Mouse (Mus musculus) liver, adult 2 months (tissue): ENCODE measurements around the gene Sbds. TPM values are rescaled to one million over a fixed set of nuclear protein-coding genes. Genes with fewer than 3 reads are reported as not detected.

Experiments
- DNase-seq: peaks from one replicate; pipeline ENCODE4 v3.0.0-alpha.2; 2011; ENCODE audit warnings: low read depth, low spot score; ENCODE audit errors: extremely low read depth
- H3K27ac ChIP-seq: fragments of 200-500 bp; replicated peaks from 2 replicates; pipeline ENCODE4 v1.5.1; 2012; ENCODE audit warnings: low read depth, mild to moderate bottlenecking, control low read depth, inconsistent platforms, low read length; ENCODE audit not compliant: insufficient read depth
- H3K27me3 ChIP-seq: fragments of 200-500 bp; 2 replicates; pipeline ENCODE4 v1.6.1; 2012; ENCODE audit warnings: mild to moderate bottlenecking, moderate library complexity, low read length, inconsistent platforms; ENCODE audit not compliant: control insufficient read depth, insufficient read depth
- H3K36me3 ChIP-seq: fragments of 200-500 bp; 2 replicates; pipeline ENCODE4 v1.6.1; 2012; ENCODE audit warnings: low read length, inconsistent platforms; ENCODE audit not compliant: control insufficient read depth, insufficient read depth
- H3K4me1 ChIP-seq: fragments of 200-500 bp; 2 replicates; pipeline ENCODE4 v1.6.1; 2011; ENCODE audit warnings: low read length; ENCODE audit not compliant: control insufficient read depth, insufficient read depth
- H3K4me3 ChIP-seq: fragments of 200-500 bp; 2 replicates; pipeline ENCODE4 v1.5.1; 2011; ENCODE audit warnings: low read depth, mild to moderate bottlenecking, control low read depth, low read length, moderate library complexity; ENCODE audit not compliant: insufficient read depth
- H3K79me2 ChIP-seq: fragments of 200-500 bp; 2 replicates; pipeline ENCODE4 v1.6.1; 2012; ENCODE audit warnings: inconsistent platforms, mild to moderate bottlenecking, low read length, moderate library complexity; ENCODE audit not compliant: control insufficient read depth, insufficient read depth
- H3K9ac ChIP-seq: fragments of 200-500 bp; 2 replicates; pipeline ENCODE4 v1.6.1; 2012; ENCODE audit warnings: low read depth, mild to moderate bottlenecking, control low read depth, inconsistent platforms, low read length
- CTCF ChIP-seq: fragments of 200-500 bp; IDR thresholded peaks from 2 replicates; pipeline ENCODE4 v1.5.1; 2011; ENCODE audit warnings: low read depth, low read length, control low read depth
- POLR2A ChIP-seq: fragments of 200-500 bp; IDR thresholded peaks from 2 replicates; pipeline ENCODE4 v1.6.1; 2011; ENCODE audit warnings: low read length, control low read depth; ENCODE audit not compliant: insufficient read depth; ENCODE audit errors: extremely low read depth
- WGBS: fragments of 180-500 bp; shearing (Covaris S2); methylation state at CpG from one replicate; pipeline ENCODE4 v1.1.7; 2018; 5-methylcytosine and 5-hydroxymethylcytosine counted together
- polyA plus RNA-seq: library from polyadenylated mRNA; depleted of rRNA; stranded (reverse); fragments of >200 nt; gene quantifications from 2 replicates; pipeline ENCODE4 v1.2.3, GENCODE M21; 2012
- total RNA-seq: library from RNA; depleted of rRNA; stranded (reverse); fragments of >200 nt; gene quantifications from 2 replicates; pipeline ENCODE4 v1.2.3, GENCODE M21; 2014

The Sbds gene
- total and polyA plus RNA-seq, 2 experiments = 29.4 to 42.5 TPM

- H3K4me3 ChIP-seq = no peak overlapping the region
- WGBS = 97% methylated on average over 2 of the region's 2 CpGs
- H3K27ac ChIP-seq = no peak overlapping the region
- H3K9ac ChIP-seq = no peak overlapping the region
- TF ChIP-seq POLR2A (no peak), CTCF (no peak)
- no peaks in the 10 kb centered on the region for H3K27me3 ChIP-seq
- DNase-seq = no peak
- H3K4me1 ChIP-seq = peaks cover 3% of the 10 kb centered on the region; the same call in 1 of the 2 replicates
- peaks cover 70% of the 10 kb centered on the region for H3K36me3 ChIP-seq
- H3K79me2 ChIP-seq = no peaks in the 10 kb centered on the region; the same call in 1 of the 2 replicates
Measured at GRCm38 (mm10) chr5:130239856-130240255, 15.5 kb downstream of the Sbds start.

- Histone ChIP-seq H3K4me1 (peaks cover 3% of the 10 kb centered on the region; the same call in 1 of the 2 replicates), H3K36me3 (peaks cover 68% of the 10 kb centered on the region), H3K4me3 (no peak overlapping the region), H3K27ac (no peak overlapping the region), H3K9ac (no peak overlapping the region), H3K27me3 (no peaks in the 10 kb centered on the region), H3K79me2 (no peaks in the 10 kb centered on the region; the same call in 1 of the 2 replicates)
- peak; percentile 86 for DNase-seq
- TF ChIP-seq CTCF (no peak), POLR2A (no peak)
- WGBS = 40% methylated on average over 7 of the region's 7 CpGs
Measured at GRCm38 (mm10) chr5:130239236-130239635, 16.1 kb downstream of the Sbds start.

- H3K4me3 ChIP-seq = no peak overlapping the region
- TF ChIP-seq CTCF = no peak
- no peak for TF ChIP-seq POLR2A
- 97% methylated on average over 8 of the region's 8 CpGs for WGBS
- H3K27ac ChIP-seq = no peak overlapping the region
- no peak overlapping the region for H3K9ac ChIP-seq
- H3K4me1 ChIP-seq = peaks cover 9% of the 10 kb centered on the region
- no peak for DNase-seq
- no peaks in the 10 kb centered on the region for H3K27me3 ChIP-seq
- H3K36me3 ChIP-seq = peaks cover 70% of the 10 kb centered on the region
- peaks cover 5% of the 10 kb centered on the region; the same call in 1 of the 2 replicates for H3K79me2 ChIP-seq
Measured at GRCm38 (mm10) chr5:130236302-130236701, 19.0 kb downstream of the Sbds start.

GRCm38 (mm10) chr5:130228120-130228519 is 27.2 kb downstream of the Sbds start:
- WGBS = 7% methylated on average over 4 of the region's 4 CpGs
- H3K36me3 ChIP-seq = peaks cover 18% of the 10 kb centered on the region
- H3K9ac ChIP-seq = no peak overlapping the region
- peak overlapping the region; percentile 28; the same call in 1 of the 2 replicates for H3K27ac ChIP-seq
- TF ChIP-seq POLR2A (no peak), CTCF (no peak)
- no peaks in the 10 kb centered on the region for H3K27me3 ChIP-seq
- H3K79me2 ChIP-seq = peaks cover 35% of the 10 kb centered on the region
- DNase-seq = peak; percentile 42
- no peak overlapping the region for H3K4me3 ChIP-seq
- H3K4me1 ChIP-seq = peaks cover 26% of the 10 kb centered on the region

- WGBS = 65% methylated on average over 3 of the region's 3 CpGs
- peak; percentile 89 for DNase-seq
- Histone ChIP-seq H3K27me3 (no peaks in the 10 kb centered on the region), H3K9ac (no peak overlapping the region), H3K4me3 (no peak overlapping the region), H3K79me2 (peaks cover 41% of the 10 kb centered on the region), H3K36me3 (peaks cover 5% of the 10 kb centered on the region), H3K27ac (peak overlapping the region; percentile 62), H3K4me1 (peaks cover 20% of the 10 kb centered on the region)
- TF ChIP-seq POLR2A (no peak), CTCF (no peak)
Measured at GRCm38 (mm10) chr5:130226790-130227189, 28.5 kb downstream of the Sbds start.

- WGBS = under 1% methylated on average over 88 of the region's 88 CpGs
- DNase-seq = peak; percentile 72
- Histone ChIP-seq H3K4me3 (peak overlapping the region; percentile 97), H3K27me3 (no peaks in the 10 kb centered on the region), H3K79me2 (peaks cover 25% of the 10 kb centered on the region), H3K9ac (peak overlapping the region; percentile 96), H3K36me3 (no peaks in the 10 kb centered on the region), H3K4me1 (peaks cover 23% of the 10 kb centered on the region), H3K27ac (peak overlapping the region; percentile 90)
- TF ChIP-seq CTCF (peak; percentile 66; the same call in 1 of the 2 replicates), POLR2A (peak; percentile 50; the same call in 1 of the 2 replicates)
Measured at GRCm38 (mm10) chr5:130222146-130223004, 33.0 kb downstream of the Sbds start.
